Mouse (Mus musculus) urinary bladder, postnatal 36 days (tissue): ENCODE data around the gene Rgs12.

ENCODE experiments used
- DNase-seq, 2 experiments: peaks; one replicate each; pipeline ENCODE4 v3.0.0; 2022; ENCODE audit warnings: low spot score in 2 of 2, mixed read lengths in 1 of 2

Rgs12 gene

DNA sequence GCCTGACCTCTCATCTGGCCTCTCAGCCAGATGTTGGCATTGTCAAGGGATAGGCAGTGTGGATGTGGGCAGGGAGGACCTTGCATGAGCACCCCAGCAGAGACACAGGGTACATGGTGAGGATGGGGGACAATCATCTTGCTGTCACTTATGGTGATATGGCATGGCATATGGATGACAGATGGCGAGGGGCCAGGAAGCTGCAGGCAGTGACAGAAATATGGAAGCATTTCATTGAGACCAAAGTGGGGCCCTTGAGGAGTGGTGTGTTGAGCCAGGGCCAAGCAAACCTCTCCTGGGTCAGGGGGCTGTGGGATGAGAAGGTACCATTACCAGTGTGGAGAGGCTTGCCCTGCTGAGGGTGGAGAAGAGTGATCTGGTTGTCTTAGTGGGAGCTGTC, 127.1 kb downstream of the Rgs12 start:
- DNase-seq = no peak

DNA sequence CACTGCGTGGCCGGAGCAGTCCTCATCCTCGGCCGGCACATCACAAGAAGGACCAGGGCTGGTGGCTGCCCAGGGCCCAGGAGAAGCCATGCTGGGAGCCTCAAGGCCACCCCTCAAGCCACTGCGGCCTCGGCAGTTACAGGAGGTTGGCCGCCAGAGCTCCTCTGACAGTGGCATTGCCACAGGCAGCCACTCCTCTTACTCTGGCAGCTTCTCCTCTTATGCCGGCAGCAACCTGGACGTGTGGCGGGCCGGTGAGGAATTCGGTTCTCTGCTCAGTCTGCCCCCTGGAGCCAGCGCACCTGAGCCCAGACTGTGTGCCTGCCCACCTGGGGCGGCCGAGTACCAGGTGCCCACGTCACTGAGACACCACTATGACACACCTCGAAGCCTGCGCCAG, 129.9 kb downstream of the Rgs12 start:
- no peak for DNase-seq

- no peak for DNase-seq
These were observed 135.7 kb downstream of the Rgs12 start for GRCm38 (mm10) chr5:35084913-35085312.

GRCm38 (mm10) chr5:35088785-35089613, 139.8 kb downstream of the Rgs12 start:
- peak; percentile 56 to 74 for DNase-seq
